Comparison of ENCODE assay signal across 13 mouse cellular contexts in genomic region chr8:44762731-44763130, GRCm38 (mm10).
"Had no signal": no experiment of that assay in that cellular context is flagged by ENCODE, and none has a peak within 500 bp of the region (broad histone marks: within the 10 kb centered on the region; RNA-seq: fewer than 3 reads in every experiment).

No protein-coding gene starts in this region.

- H3K4me1 ChIP-seq: midbrain, embryonic 10.5 days; midbrain, embryonic 12.5 days; neural tube, embryonic 12.5 days; stomach, embryonic 15.5 days had no signal

- DNase-seq: lung, adult 18-20 months; lung, embryonic 14.5 days; lung, postnatal 10 days; lung, postnatal 4 days; midbrain, embryonic 14.5 days; thymus, adult 18-20 months; thymus, postnatal 14 days; thymus, postnatal 36 days had no signal

- H3K36me3 ChIP-seq: midbrain, embryonic 10.5 days; midbrain, embryonic 12.5 days; neural tube, embryonic 12.5 days; stomach, embryonic 15.5 days had no signal

- H3K4me2 ChIP-seq: lung, embryonic 14.5 days; midbrain, embryonic 12.5 days; neural tube, embryonic 12.5 days; stomach, embryonic 15.5 days had no signal

- H3K27ac ChIP-seq: midbrain, embryonic 10.5 days; midbrain, embryonic 12.5 days; neural tube, embryonic 12.5 days; stomach, embryonic 15.5 days; stomach, postnatal 0 days had no signal

- H3K27me3 ChIP-seq: midbrain, embryonic 12.5 days; neural tube, embryonic 12.5 days; stomach, embryonic 15.5 days had no signal

- H3K9me3 ChIP-seq: midbrain, embryonic 10.5 days; midbrain, embryonic 12.5 days; neural tube, embryonic 12.5 days; stomach, embryonic 15.5 days had no signal

- H3K9ac ChIP-seq: lung, embryonic 14.5 days; midbrain, embryonic 12.5 days; neural tube, embryonic 12.5 days; stomach, embryonic 15.5 days had no signal

- H3K4me3 ChIP-seq: midbrain, embryonic 10.5 days; midbrain, embryonic 12.5 days; neural tube, embryonic 12.5 days; stomach, embryonic 15.5 days had no signal
